Mouse (Mus musculus) erythroblast, embryonic 14.5 days (primary cell): Measurements from ENCODE around the gene Slc18a2.

ENCODE experiments used
- GATA1 ChIP-seq: IDR thresholded peaks from 2 replicates; pipeline ENCODE4 v1.6.1; 2012; ENCODE audit warnings: low read length, inconsistent platforms, mixed read lengths
- TAL1 ChIP-seq: IDR thresholded peaks from 3 replicates; pipeline ENCODE4 v1.6.1; 2012; ENCODE audit warnings: low read length, inconsistent platforms, mixed read lengths

- no peak for TF ChIP-seq GATA1
- TF ChIP-seq TAL1: no peak
Observed at GRCm38 (mm10) chr19:59252651-59253050, 8.0 kb upstream of the Slc18a2 start.
